Mouse (Mus musculus) ES-E14 (cell line): ENCODE results near the gene Prrx2.

ENCODE experiments used
- CHD2 ChIP-seq: IDR thresholded peaks from 2 replicates; pipeline ENCODE4 v1.6.1; 2014; ENCODE audit warnings: mild to moderate bottlenecking, low read depth, low read length, inconsistent platforms
- ZC3H11A ChIP-seq: IDR thresholded peaks from 2 replicates; pipeline ENCODE4 v1.6.1; 2012; ENCODE audit warnings: low read depth, mild to moderate bottlenecking, inconsistent platforms, low read length, borderline replicate concordance

GRCm38 (mm10) chr2:30884852-30885373 is 50.1 kb downstream of the Prrx2 start:
- TF ChIP-seq ZC3H11A (no peak), CHD2 (no peak; the same call in 1 of the 2 replicates)
